Mouse (Mus musculus): Measurements from ENCODE around the gene Parvb.
"Not testable (repeated sequence)": the region's sequence is repeated elsewhere in the genome, so short reads cannot be mapped to it uniquely, and the experiment has no call there.

The Parvb gene

DNA sequence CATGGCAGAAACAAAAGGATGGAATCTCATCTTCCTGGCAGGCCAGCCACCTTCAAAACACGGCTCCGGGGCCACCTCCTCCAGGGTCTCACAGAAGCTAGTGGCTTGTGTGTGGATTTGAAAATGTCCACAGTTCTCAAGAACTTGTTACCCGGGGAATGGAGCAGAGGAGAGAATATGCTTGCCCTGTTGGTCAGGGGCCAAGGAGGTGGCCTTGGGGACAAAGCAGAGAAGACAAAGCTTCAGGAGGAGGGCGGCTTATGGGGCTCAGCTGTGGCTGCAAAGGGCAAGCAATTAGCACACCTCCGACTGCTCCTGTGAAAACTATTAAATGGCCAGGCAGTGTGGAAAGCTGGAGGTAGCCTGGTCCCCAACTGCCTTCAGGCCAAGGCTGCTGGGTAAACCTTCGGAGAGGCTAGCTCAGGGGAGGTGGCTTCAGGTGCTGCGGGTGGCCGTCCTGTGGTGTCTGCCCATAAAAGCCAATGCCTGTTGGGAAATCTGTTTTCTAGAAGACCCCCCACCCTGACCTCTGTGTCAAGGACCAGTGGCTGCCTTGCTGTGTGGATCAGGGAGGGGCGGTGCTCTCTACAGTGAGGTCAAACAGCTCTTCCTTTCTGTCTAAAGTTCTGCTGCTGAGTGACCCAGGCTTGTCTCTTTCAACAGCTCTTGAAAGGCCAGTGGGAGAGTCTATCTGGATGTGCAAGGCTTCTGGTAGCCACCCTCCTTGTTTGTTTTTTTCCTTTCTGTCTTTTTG lies 26.9 kb downstream of the Parvb start:
- DNase-seq, result no peak

DNA sequence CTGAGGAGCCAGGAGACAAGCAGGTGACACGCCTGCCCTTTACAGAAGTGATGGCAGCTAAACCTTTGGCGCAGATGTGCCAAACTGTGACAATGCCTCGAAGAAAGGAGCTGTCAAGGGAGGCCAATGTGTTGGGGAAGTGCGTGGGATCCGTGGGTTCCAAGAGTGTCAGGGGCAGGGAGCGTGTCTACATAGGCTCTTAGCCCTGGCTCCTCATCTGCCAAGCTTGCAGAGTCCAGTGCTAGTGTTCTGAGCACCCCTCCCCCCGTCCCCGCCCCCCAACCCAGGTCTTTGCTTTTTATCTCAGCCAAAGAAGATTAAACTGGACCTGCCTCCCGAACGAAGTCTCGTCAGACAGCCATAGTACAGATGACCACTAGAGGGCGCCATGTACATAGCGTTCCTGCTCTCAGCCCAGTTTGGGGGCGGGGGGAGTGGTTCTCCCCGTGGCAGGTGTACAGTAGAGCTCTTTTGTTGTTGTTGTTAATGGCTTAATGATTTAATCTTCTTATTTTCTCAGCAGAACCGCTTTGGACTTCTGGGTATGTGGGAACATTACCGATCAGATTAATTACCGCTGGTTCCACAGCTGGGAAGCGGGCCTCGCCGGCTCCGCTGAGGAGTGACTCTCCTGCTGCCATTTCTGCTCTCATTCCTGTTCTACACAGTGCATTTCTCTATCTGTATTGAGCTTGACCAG lies 28.4 kb downstream of the Parvb start:
- DNase-seq, result peak; percentile 85 to 90

DNA sequence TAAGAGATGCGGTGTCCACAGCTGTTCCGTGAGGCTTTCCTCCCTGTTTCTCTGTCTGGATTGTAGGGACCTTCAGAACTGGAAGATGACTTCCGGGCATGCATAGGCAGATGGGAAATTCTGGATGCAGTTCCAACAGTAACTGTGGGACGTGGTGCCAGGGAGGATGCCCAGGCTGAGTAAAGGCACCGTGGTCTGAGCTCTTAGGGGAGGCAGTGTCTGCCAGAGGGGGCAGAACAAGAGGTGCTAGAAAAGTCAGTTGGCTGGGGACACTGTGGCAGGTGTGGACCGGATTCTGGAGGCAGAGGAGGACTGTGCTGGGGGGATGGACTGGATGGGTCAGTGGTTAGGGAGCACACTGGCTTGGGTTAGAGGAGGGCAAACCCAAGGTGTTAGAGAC lies 30.8 kb downstream of the Parvb start:
- no peak for DNase-seq

DNA sequence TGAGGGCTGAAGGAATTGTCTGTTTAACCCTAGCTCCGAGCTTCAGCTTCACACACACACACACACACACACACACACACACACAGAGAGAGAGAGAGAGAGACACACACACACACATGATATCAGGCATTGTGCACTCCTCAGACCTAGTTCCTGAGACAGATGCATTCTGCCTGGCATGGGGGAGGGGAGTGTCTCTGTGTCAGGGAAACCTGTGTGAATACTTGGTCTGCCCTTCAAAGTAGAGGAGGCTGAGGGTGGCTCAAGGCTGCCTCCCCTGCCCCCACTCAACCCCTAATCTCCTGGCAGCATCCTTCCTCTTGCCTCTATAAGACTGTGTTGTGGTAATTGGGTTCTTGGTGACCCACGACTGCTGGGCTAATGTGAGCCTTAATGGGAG lies 31.7 kb downstream of the Parvb start:
- no peak for DNase-seq

DNA sequence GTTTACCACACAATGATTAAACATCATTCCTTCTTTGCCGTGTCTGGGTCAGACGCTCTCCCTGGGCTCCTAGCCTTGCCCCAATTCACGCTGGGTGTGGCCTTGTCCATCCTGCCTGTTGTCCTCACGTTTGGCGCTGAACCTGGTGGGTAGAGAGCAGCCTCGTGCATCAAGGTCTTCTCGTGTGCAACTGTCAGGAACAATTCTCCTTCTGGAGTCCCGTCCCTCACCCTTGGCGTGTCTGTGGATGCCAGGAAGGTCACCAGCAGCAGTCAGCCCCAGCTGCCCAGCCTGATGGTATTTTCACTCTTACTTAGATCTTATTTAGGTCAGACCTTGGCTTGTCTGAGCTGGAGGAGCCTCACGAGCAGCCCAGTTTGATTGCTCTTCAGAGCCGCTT lies 33.3 kb downstream of the Parvb start:
- DNase-seq, result no peak

DNA sequence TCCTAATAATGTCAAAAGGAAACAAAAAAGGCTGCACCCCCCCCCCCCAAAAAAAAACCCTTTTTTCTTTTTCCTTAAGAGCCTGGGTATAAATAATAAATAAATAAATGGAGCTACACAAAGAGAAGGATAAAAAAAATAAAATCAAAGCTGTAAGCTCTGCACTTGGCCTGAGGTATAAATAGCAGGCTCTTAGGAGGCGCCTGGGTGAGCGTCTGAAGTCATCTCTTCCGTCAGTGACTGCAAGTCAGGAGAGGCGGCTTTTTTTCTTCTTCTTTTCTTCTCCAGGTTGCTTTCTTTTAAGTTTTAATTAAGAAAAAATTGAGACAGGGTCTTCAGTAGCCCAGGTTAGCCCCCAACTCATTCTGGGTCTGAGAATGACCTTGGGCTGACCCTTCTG lies 34.4 kb downstream of the Parvb start:
- DNase-seq, result no peak

DNA sequence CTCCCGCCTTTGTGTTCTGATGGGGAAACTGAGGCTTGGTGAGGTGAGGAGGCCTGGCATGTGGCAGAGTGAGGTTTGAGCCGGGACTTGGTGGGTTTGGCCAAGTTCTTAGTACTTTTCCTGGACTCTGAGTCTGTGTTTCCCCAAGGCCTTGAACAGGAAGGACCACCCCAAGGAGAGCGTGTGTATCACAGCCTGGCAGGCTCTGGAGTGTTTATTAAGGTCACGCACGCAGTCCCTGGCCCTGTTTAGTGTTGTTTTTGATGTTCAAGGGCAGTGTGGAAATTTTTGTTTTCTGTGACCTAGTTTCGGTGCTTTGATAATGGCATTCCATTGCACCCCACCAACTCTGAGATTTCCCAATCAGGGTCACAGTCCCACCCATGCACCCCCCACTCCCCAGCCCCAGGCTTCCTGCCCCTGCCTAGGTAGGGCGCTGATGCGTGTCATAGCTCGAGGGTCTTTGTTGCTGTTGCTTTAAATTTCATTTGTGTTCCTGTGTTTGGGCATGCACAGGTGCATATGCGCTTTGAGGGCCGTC lies 35.9 kb downstream of the Parvb start:
- DNase-seq, result no peak

DNA sequence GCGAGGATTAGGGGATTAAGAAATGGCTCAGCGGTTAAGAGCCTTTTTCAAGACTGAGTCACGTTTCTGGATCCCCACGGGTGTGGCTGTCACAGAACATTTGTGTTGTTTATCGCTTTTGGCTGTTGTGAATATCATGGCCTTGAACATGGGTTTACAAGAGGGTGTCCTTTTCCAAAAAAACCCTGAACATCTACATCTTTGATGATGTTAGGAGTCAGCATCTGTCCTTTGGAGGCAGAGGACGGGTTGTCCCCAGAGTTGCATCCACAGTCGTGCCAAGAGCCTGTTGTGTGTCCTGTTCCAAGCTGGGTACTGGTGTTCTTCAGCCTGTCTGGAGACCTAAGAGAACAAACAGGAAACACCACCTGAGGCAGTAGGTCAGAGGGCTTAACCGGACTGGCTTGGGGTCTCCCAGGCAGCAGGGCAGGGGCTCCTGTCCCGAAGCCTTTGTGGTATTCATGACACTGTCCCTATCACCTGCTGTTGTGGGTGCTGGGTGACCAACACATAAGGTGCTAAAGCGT lies 37.3 kb downstream of the Parvb start:
- no peak for DNase-seq

DNA sequence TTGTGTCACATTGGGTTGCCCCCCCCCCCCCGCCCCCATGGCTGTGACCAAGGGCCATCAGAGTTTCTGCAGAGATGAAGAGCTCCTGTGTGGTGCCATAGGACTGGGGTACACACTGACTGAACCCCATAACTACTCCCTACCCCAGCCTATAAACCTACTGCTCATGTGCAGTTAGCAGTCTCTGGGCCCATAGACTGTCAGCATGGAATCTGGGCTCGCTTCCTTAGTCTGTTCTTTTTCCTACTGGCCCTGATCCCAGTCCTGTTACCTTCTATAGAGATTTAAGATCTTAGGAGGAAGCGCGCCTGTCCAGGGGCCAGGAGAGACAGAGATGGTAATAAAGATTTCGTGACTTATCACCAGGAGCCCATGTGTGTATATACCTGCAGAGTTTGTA lies 38.2 kb downstream of the Parvb start:
- no peak for DNase-seq

DNA sequence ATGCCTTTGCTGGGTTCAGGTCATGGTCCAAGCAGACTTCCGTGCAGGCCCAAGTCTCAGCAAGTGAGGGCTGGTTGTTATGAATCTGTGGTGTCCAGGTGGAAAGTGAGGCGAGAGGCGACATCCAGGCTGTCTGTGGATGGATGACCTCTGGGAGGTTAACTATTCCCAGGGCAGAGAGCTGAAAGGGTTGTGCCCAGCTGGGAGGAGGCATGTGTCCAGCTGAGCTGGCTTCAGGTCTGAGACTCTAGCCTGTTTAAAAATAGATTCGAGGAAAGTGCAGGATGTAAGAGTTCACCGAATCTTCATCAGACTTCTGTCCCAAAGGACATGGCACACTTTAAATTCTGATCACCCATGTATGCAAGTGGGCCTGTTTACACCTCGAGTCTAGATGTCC lies 38.6 kb downstream of the Parvb start:
- no peak for DNase-seq

DNA sequence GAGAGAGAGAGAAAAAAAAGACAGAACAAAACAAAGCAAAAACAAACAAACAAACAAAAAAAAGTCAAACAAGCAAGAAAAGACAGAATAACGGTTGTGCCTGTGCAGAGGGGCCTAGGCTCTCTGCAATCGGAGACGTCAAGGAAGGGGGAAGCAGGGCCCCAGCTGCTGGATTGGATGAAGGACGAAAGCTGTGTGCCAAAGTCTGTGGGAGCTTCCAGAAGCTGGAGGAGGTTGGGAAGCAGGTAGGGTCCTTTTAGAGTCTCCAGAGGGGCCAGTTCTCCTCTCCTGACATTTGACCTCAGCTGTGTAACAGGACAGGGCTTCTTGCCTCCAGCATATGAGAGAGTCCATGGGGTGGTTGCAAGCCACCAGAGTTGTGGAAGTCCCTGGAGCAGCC lies 44.2 kb downstream of the Parvb start:
- no peak for DNase-seq

DNA sequence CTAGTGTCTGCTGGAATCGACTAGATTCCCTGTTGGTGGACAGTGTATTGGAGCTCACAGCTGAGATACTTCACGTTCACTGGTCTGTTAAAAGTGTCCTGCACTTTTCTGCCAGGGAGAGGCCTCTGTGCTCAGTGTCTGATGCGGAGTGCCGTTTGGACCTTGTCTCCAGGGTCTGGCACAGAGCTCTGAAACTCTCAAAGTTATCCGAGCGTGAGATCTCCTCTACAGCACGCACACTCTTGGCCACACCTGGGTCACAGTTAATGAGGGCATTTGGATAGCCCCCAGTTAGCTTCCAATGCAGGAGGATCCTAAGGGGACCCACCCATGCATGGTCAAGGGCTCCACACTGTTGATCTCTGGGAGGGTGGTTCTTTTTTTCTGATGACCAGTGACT lies 46.2 kb downstream of the Parvb start:
- peak in 1 of 2 experiments; percentile 53 for DNase-seq

DNA sequence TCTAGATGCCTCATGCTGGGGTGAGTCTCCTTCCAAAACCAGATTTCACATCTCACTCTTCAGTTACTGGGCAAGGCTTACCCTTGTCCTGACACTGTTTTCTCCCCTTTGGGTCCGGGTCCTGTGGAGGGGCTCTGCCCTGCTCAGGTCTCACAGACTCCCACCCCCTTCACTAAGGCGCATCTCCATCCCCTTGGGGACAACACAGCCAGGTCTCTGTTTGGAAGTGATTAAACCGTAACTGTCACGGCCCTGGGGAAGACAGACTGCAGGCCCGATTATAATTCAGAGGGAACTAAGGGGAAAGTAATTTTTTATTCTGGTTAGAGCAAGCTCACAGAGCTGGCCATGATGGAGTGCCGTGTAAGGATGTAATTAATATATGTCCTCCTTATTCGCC lies 46.8 kb downstream of the Parvb start:
- DNase-seq, result no peak

DNA sequence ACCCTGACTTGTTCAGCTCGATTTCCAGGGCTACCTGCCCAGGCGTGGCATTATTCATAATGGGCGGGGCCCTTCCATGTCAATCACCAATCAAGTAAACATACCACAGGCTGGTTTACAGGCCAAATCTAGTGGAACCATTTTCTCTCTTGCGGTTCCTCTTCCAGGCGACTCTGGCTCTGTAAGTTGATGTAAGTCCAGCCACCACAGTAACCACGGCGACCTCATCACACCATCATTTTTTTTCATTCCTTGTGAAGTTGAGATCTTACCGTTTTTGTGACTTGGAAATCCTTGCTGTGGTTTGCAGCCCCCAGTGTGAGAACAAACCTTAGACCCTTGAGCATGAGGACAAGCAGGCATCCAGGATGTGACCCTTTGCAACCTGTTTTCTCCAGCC lies 48.5 kb downstream of the Parvb start:
- no peak for DNase-seq

DNA sequence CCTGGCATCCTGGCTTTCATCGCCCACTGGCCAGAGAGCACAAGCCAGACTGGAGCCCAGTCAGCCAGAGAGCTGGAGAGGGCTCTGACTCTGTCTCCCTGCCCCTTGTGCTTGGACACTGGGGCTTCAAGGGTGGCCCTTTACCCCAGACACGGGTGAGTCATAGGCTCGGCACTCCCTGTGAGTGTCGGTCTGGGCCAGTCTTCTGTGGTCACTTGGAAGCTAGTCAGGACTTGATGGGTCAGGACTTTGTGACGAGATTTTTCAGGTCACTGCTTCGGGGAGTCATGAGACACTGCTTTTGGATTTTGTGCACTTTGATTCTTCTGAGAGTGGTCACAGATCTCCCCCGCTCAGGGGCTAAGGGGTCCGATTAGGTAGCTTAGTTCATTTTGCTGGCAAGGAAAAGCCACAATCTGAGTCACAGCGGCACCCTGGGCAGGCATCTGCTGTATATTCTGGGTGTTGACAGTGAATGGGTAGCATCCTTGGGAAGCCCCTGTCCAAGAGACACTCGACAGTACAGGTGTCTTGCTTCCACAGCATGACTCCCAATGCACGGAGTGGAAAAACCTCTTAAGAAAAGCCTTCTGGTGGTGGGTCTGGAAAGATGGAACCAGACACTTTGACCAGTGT lies 49.0 kb downstream of the Parvb start:
- no peak for DNase-seq

DNA sequence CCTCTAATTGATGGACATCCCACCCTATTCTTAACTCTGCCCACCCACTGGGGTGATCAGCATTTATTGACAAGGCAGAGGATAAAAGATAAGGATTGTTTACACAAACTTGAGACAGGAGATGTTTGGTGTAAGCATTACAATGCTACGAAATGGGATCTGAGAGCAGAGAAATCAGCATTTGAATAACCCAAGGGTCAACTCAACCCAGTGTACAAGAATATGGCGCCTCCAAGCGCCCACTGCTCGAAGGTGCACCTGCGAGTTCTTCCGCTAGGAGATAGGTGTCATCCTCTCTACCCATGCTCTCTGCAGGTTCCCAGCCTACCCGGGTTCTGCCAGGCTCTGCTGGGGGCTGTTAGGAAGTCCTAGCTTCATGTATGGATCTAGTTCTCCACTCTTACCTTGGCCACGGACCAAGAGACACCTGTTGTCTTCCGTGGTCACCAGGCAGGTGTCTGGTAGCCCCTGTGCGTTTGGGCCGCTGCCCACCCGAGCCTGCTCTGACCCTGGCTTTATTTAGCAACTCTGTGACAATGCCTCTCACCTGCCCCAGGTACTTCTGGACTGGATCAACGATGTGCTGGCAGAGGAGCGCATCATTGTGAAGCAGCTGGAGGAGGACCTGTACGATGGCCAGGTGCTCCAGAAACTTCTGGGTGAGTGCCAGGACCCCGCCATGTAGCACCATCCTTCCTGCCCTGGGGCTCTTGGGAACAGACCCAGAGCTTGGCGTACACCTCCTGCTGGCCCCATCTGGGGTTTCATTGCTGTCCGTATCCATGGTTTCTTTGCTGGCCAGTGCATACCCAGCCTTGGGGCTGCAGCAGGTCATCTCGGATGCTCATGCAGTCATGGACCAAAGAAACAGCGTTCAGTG lies 50.6 kb downstream of the Parvb start:
- DNase-seq, result no peak

DNA sequence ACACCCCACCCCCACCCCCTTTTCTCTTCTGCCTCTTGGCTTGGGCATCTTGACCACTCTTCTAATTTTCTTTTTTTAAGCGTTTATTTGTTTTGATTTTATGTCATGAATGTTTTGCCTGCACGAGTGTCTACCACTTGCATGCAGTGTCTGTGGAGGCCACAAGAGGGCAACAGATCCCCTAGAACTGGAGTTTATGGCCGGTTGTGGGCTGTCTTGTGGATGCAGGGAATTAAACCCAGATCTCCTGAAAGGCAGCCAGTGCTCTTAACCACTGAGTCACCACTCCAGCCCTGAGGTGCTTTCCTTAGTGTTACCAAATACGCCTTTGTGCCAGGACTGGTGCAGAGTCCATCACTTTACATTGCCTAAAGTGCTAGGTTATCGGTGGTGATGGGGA lies 52.2 kb downstream of the Parvb start:
- peak; percentile 70 to 71 for DNase-seq

DNA sequence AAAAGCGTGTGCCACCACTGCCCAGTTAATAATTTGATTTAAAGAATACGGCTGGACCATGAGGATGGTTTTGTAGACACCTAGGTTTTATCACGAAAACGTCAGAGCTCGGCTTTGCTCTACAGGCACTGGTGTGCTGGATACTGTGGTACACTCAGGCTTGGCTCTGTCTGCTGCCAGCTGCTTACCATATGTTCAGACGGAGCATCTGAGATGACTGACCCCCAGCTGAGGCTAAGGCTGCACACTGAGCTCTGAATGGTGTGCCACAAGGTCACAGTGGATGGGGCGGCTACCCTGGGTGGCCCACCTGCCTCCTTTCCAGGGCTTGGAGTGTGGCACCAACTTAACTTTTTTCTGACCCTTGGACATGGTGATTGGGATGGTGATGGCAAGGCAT lies 53.6 kb downstream of the Parvb start:
- no peak for DNase-seq

DNA sequence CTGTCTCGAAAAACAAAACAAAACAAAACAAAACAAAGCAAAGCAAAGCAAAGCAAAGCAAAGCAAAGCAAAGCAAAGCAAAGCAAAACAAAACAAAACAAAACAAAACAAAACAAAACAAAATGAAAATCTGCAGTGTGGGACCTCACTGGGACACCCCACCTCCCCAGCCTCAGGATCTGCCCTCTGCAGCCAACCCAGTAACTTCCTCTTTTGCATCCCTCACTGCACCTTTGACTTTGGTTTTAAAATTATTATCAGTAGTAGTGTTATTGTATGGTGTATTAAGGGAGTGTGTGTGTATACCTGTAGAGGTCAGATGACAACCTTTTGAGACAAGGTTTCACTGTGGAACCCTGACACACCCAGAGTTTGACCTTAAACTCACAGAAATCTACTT lies 57.1 kb downstream of the Parvb start:
- not testable (repeated sequence) for DNase-seq

DNA sequence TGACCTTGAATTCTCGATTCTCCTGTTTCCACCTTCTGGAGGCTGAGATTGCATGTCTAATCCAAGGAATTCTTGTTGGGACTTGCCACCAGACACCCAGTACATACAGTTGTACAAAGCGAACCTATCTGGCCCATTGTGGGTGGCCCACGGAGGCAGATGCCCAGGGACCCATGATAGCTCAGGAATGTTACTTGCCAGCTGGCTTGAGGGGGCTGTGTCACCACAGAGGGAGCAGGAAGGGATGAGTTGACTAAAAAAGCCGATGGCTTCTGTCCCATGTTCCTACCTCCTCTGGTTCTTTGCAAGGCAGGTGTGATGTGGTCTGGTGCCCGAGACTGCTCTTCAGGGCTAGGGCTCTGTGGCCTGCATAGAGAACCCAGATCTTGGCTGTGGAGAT lies 59.3 kb downstream of the Parvb start:
- DNase-seq, result no peak

DNA sequence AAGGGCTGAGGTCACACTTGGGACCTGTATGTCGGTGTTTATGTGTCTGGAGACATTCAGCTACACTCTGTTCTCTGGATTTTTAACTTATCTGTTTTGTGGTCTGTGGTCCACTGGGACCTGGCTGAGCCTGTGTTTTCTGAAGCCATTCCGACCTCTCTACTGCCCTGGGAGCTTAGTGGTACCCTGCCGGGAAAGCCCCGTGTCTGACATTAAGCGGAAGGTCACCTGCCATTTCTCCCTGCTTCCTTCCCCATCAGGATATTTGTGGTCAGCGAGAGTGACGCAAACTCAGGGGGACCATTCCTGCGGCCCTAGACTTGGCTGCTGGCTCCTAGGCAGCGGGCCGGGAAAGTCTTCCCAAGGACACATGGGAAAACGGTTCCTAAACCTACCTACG lies 61.7 kb downstream of the Parvb start:
- DNase-seq, result no peak

DNA sequence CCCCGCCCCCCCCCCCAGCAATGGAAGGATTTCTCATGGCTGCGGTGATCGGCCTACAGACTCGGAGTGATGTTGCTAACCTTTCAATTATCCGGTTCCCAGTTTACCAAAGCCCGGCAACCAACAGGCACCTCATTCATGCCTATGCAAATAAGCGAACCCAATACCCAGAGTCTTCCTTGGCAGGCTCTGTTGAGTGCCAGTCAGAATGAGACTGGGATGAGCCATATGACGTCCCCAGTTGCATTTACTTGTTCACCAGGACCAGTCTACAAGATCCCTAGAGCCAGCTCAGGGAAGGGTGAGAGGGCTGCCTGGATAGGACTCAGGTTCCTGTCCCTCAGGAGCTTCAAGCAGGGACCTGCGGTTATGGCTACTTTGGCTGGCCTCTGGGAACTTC lies 62.5 kb downstream of the Parvb start:
- no peak for DNase-seq

DNA sequence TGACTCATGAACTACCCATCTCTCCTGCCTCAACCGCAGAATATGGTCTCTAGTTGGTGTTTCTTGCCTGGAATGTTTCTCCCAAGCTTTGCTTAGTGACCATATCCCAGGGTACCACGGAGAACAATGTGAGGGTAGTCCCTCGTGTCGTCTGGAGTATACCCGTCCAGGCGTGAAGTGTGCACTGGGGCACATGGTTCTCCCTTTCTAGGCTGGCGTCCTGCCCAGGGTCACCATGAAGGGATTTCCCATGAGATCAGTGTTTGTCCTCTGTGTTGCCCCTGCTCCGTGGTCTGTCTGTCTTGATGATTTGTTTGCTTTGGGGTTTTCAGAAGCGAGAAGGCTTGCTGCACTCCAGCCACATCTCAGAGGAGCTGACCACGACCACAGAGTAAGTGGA lies 63.4 kb downstream of the Parvb start:
- DNase-seq, result peak; percentile 32 to 56

All from kidney, postnatal 4 days (tissue).